Mouse (Mus musculus): ENCODE measurements around the gene Hprt.
"Not testable (repeated sequence)": the region's sequence is repeated elsewhere in the genome, so short reads cannot be mapped to it uniquely, and the experiment has no call there.

Hprt gene

DNA sequence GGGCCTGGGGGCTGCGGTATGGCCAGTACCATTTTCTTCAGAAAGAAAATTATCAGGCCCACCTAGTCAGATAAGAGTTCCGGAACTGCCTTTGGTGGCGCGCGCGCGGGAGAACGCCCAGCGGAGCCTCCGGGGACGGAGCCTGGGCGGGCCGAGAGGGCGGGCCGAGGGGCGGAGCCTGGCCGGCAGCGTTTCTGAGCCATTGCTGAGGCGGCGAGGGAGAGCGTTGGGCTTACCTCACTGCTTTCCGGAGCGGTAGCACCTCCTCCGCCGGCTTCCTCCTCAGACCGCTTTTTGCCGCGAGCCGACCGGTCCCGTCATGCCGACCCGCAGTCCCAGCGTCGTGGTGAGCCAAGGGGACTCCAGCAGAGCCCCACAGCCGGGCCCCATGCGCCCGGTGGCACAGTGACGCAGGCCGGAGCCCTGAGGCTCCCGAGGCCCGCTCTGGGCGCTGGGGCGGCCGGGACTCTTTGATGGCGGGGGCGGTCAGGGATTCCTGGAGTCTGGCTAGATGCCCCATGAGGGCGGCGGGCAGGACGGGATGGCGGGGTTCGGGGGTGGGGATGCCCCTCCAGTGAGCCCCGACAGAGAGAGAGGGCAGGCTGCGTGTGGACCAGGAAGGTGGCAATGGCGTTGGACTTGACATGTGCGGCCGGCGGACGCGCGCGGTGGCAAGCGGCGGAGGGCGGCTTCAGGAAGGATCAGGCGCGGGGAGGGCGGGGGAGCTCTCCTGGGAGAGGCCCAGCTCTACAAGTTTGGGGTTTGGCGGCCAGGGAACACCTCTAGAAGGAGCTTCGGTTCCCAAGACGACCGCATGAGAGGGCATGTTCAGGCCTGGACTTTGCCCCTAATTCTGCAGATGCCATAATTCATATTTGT is at the start of gene Hprt:
Gene Hprt, plus strand, starts transcription at position 233 of the 879 bp plus-strand sequence.
- peak; percentile 89 to 92 for DNase-seq (ENCODE audit: low spot score in 2 of 2)

DNA sequence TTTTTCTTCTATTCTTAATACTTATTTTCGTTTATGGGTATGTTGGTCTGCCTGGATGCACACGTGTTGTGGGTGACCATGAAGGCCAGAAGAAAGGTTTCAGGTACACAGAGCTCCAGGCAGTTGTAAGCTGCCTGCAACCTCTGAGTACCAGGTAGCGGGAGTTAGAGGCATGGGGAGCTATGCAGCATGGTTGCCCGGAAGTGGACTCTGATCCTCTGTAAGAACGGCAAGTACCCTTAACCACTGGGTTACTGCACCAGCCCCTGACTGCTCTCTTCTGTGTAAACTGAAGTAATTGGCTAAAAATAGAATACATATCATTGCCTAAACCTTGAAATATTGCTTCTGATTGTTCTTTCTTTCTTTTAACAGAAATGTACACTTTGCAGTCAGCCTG is 42.4 kb upstream of the Hprt start:
- no peak for DNase-seq (ENCODE audit: low spot score in 2 of 2)

- peak in 1 of 2 experiments; percentile 16 for DNase-seq (ENCODE audit: low spot score in 2 of 2)
Measured at GRCm38 (mm10) chrX:52949713-52950112, 38.2 kb upstream of the Hprt start.

- no peak for DNase-seq (ENCODE audit: low spot score in 2 of 2)
Measured at GRCm38 (mm10) chrX:52956942-52957341, 31.0 kb upstream of the Hprt start.

DNA sequence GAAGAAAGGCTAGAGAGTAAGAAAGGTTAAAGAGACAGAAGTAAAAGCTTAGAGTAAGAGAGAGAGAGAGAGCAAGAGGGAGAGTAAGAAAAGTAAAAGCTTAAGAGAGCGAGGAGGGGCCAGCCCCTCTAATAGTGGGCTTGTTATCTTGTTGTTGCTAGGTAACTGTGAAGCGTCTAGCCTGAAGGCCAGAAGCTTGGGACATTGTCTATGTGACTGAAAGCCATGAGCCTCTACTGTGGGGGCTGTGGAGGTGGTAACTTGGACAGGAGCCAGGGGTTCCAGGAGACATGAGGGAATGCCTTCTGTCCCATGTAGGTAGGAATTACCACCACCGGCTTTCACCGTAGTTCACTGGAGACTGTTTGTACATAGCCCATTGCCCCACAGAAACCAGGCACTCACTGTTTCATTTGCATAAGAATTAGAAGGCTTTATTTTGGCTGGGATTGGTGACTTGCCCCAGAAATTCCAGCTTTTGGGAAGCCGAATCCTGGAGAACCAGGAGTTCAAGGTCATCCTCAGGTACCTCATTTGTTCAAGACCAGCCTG is 26.3 kb upstream of the Hprt start:
- DNase-seq (ENCODE audit: low spot score in 2 of 2), result no peak

- DNase-seq (ENCODE audit: low spot score in 2 of 2), result no peak
Measured at GRCm38 (mm10) chrX:52965149-52965548, 22.8 kb upstream of the Hprt start.

GRCm38 (mm10) chrX:52971211-52972006 is 16.5 kb upstream of the Hprt start:
- DNase-seq (ENCODE audit: low spot score in 2 of 2), result peak; percentile 73 to 78

DNA sequence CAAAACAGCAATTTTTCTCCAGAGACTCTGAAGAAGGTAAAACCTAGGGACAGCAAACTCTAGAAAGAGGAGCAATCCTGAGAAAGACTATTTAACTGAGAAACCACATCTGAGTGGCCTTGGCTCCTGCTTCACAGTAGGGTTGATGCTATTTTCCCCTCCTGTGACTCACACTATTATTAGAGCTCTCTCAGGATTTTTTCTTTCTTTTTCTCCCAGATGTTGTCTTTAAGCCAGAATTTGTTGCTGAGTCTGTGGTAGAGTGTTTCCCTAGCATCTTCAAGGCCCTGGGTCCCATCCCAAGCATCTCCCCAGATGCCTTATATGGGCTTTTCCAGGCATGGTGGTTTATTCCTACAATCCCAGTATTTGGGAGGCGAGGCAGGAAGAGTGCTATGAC is 15.8 kb upstream of the Hprt start:
- no peak for DNase-seq (ENCODE audit: low spot score in 2 of 2)

GRCm38 (mm10) chrX:52972680-52973079 is 15.3 kb upstream of the Hprt start:
- DNase-seq (ENCODE audit: low spot score in 2 of 2), result no peak

DNA sequence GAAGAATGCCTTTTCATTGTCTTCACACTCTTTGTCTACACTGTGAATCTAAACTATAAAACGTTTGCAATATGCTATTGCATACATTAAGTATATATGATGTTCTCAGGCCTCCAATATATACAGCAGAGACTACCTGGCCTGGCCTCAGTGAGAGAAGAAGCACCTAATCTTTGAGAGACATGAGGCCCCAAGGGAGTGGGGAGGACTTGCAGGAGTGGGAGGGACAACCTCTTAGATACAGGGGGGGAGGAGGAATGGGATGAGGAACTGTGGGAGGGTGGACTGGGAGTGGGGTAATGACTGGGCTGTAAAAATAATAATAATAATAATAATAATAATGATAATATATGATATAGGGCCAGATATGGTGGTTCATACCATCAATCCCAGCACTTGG is 9.4 kb upstream of the Hprt start:
- no peak for DNase-seq (ENCODE audit: low spot score in 2 of 2)

DNA sequence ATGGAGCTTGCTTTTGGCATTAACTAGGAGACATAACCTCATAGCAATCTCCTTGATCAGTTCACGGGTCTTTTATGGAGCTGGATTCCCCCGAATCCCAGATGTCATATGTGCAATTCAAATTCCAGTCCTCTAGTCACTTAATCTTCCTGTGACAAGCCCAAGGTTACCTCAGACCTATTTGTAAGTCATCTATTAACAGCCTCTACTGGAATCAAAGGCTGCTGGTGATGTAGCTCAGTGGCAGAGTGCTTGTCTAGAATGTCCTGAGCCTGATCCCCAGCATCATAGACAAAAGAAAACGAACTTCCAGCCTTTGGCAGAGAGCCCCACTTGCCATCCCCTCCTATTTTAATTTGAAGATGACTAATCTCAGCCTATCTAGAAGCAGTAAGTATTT is 6.6 kb upstream of the Hprt start:
- DNase-seq (ENCODE audit: low spot score in 2 of 2), result no peak

DNA sequence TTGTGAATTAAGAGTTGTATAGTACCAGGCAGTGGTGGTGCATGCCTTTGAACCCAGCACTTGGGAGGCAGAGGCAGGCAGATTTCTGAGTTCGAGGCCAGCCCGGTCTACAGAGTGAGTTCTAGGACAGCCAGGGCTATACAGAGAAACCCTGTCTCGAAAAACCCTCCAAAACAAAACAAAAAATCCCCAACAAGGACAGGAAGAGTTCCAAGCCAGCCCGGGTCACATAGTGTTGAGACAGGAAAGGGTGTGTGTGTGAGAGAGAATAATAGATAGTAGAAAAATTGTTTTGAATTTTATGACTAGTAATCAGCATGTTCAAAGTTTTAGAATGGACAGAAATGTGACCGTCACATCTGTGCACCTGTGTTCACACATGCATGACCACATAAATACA is 6.8 kb downstream of the Hprt start:
- DNase-seq (ENCODE audit: low spot score in 2 of 2), result not testable (repeated sequence)

- not testable (repeated sequence) for DNase-seq (ENCODE audit: low spot score in 2 of 2)
Measured at GRCm38 (mm10) chrX:53004887-53005286, 16.9 kb downstream of the Hprt start.

DNA sequence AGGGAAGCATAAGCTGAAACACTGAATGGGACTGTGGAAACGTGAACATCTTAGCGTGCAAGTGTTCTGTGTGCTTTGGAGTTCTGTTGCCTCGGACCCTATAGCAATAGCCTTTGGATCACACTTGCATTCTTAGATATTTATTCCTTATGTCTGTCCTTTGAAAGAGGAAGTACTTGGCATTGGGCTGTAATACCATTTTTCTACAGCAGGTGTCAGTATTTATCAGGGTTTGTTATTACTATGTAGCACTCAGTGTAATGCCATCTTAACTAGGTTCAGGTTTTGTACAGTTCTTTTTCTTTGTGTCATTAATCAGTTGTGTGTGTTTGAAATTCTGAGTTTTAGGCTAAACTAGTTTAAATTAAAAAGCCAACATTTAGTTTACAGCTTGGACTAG is 18.1 kb downstream of the Hprt start:
- peak in 1 of 2 experiments; percentile 12 for DNase-seq (ENCODE audit: low spot score in 2 of 2)

DNA sequence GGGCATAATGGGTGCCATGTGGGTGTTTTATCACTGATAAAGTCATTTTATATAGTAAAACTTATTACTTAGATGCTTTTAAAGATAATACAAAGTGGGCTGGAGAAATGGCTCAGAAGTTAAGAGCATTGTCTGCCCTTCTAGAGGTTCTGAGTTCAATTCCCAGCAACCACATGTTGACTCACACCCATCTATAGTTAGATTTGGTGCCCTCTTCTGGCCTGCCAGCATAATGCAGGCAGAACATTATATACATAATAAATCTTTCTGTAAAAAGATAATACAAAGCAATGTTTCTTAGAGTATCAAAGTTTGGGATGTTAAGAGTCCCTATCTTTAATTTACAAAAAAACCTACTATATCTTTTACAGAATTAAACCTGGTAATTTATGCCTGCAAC is 27.6 kb downstream of the Hprt start:
- DNase-seq (ENCODE audit: low spot score in 2 of 2), result peak in 1 of 2 experiments; percentile 65

DNA sequence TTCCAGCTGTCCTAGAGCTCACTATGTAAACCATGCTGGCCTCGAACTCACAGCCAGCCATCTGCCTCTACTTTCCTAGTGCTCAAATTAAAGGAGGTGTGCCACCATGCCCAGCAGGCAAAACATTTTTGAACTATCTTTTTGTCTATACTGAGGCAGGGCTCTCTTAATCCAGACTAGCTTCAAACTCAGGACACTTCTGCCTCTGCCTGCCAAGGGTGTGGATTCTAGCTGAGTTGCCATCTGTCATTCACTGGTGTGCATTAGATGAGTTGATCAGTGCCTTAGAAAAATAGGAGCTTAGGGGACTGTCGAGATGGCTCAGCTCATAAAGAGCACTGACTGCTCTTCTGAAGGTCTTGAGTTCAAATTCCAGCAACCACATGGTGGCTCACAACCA is 35.1 kb downstream of the Hprt start:
- DNase-seq (ENCODE audit: low spot score in 2 of 2), result no peak

- DNase-seq (ENCODE audit: low spot score in 2 of 2), result not testable (repeated sequence)
Measured at GRCm38 (mm10) chrX:53024268-53024667, 36.3 kb downstream of the Hprt start.

DNA sequence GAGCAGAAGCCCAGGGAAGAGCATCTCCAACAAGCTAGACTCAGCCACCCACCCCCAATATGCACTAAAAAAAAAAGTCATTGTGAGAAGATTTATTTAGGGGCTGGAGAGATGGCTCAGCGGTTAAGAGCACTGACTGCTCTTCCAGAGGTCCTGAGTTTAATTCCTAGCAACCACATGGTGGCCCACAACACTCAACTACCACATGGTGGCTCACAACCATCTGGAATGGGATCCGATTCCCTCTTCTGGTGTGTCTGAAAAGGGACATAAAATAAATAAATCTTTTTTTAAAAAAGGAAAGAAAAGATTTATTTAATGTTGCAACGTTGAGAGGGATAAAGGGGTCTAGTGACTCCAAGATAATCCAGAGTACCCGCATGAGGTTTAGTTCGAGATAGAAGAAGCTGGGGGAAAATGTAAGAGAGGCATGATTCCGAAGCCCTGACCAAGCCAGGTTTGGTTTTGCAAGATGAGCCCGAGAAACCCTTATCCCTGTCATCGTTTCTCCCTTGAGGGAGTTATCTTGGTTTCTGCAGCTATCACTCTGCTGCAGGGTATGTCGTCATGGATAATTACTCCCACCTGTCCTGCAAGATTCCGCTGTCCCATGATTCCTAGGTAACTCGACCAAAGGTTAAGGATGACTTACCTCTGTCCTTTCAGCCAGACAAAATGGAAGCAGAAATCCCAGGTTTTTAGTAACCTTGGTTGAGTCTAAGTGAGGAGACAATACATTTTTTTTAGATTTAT is 37.7 kb downstream of the Hprt start:
- no peak for DNase-seq (ENCODE audit: low spot score in 2 of 2)

- peak; percentile 13 to 52 for DNase-seq (ENCODE audit: low spot score in 2 of 2)
Measured at GRCm38 (mm10) chrX:53029559-53029958, 41.6 kb downstream of the Hprt start.

DNA sequence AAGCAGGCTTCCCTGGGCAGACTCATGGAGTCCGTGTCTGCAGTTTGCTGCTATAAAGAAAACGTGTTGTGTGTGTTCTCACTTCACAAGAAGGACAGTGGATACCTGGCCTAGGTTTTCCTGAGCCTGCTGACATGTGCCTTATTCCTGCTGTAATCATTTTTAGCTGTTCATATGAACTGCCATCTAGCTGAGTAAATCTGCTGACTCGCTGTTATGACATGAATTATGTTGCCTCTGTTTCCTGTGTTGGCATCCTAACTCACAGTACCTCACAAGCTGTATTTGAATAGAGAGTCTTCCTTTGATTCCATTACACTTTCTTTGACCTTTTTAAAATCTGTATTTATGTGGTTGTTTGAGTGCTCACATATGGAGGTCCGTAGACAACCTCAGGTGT is 50.3 kb downstream of the Hprt start:
- no peak for DNase-seq (ENCODE audit: low spot score in 2 of 2)

DNA sequence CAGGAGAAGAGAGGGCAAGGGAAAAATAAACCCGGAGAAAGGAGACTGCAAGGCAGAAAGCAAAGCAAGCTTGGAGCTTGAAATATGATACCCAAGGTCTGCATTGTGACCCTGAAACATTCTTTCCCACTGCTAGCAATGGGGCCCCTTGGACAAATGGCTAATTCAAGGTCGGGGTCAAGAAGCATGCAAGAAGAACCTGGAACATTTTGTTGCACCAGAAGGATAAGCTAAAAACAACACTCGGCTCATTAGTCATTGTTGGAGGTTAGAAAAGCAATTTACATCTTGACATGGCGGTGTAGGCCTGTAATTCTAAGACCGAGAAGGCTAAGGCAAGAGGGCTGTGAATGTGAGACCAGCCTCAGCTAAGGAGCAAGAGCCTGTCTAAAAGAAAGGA is 51.7 kb downstream of the Hprt start:
- DNase-seq (ENCODE audit: low spot score in 2 of 2), result no peak

DNA sequence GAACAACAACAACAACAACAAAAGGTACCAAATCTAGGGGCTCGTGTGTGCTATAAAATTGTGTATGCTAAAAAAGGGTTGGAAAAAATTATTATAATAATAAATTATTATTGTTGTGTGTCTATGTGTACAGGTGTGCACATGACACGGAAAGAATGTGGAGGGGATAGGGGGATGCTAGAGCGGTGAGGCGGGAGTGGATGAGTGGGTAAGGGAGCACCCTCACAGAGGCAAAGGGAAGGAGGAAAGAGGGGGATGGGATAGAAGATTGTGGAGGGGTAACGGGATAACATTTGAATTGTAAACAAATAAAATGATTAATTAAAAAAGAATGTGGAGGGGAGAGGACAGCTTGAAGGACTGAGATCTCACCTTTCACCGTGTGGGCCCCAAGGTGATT is 52.2 kb downstream of the Hprt start:
- DNase-seq (ENCODE audit: low spot score in 2 of 2), result no peak
